Mouse (Mus musculus) embryo, embryonic 9.5 days (tissue): ENCODE results near the gene Axdnd1.
A peak's percentile ranks its signal among the peaks of the same experiment; 100 is the strongest.

Source experiments
- DNase-seq: peaks from one replicate; pipeline ENCODE4 v3.0.0-alpha.2; 2017; ENCODE audit errors: extremely low spot score

The Axdnd1 gene

GRCm38 (mm10) chr1:156420671-156421297 lies at the start of gene Axdnd1:
Gene Axdnd1 (minus strand): TSS chr1:156421159.
- peak; percentile 88 for DNase-seq

GRCm38 (mm10) chr1:156470557-156470956 lies 49.6 kb upstream of the Axdnd1 start:
- no peak for DNase-seq

- no peak for DNase-seq
Observed at GRCm38 (mm10) chr1:156468576-156468975, 47.6 kb upstream of the Axdnd1 start.

- no peak for DNase-seq
Observed at GRCm38 (mm10) chr1:156467655-156468255, 46.8 kb upstream of the Axdnd1 start.

GRCm38 (mm10) chr1:156464963-156465362 lies 44.0 kb upstream of the Axdnd1 start:
- DNase-seq: no peak

GRCm38 (mm10) chr1:156463981-156464853 lies 43.3 kb upstream of the Axdnd1 start:
- no peak for DNase-seq

GRCm38 (mm10) chr1:156462273-156462991 lies 41.5 kb upstream of the Axdnd1 start:
- no peak for DNase-seq

GRCm38 (mm10) chr1:156461036-156461435 lies 40.1 kb upstream of the Axdnd1 start:
- DNase-seq: no peak

GRCm38 (mm10) chr1:156460216-156460615 lies 39.3 kb upstream of the Axdnd1 start:
- DNase-seq: no peak

- no peak for DNase-seq
Observed at GRCm38 (mm10) chr1:156459690-156460089, 38.7 kb upstream of the Axdnd1 start.

- no peak for DNase-seq
Observed at GRCm38 (mm10) chr1:156458391-156459060, 37.6 kb upstream of the Axdnd1 start.

- no peak for DNase-seq
Observed at GRCm38 (mm10) chr1:156455005-156455758, 34.2 kb upstream of the Axdnd1 start.

GRCm38 (mm10) chr1:156454384-156454783 lies 33.4 kb upstream of the Axdnd1 start:
- no peak for DNase-seq

- DNase-seq: no peak
Observed at GRCm38 (mm10) chr1:156453876-156454275, 32.9 kb upstream of the Axdnd1 start.

GRCm38 (mm10) chr1:156450478-156450877 lies 29.5 kb upstream of the Axdnd1 start:
- no peak for DNase-seq

- DNase-seq: no peak
Observed at GRCm38 (mm10) chr1:156449691-156450090, 28.7 kb upstream of the Axdnd1 start.

- DNase-seq: no peak
Observed at GRCm38 (mm10) chr1:156449089-156449488, 28.1 kb upstream of the Axdnd1 start.

GRCm38 (mm10) chr1:156445049-156445448 lies 24.1 kb upstream of the Axdnd1 start:
- no peak for DNase-seq

GRCm38 (mm10) chr1:156442776-156443175 lies 21.8 kb upstream of the Axdnd1 start:
- no peak for DNase-seq

- DNase-seq: no peak
Observed at GRCm38 (mm10) chr1:156442266-156442665, 21.3 kb upstream of the Axdnd1 start.

GRCm38 (mm10) chr1:156437726-156438125 lies 16.8 kb upstream of the Axdnd1 start:
- DNase-seq: no peak
